Mouse (Mus musculus) left cerebral cortex, postnatal 14 days (tissue): ENCODE data around the gene Abhd6. TPM values are rescaled to one million over a fixed set of nuclear protein-coding genes. Genes with fewer than 3 reads are reported as not detected.
A peak's percentile ranks its signal among the peaks of the same experiment; 100 is the strongest.

Experiments used
- DNase-seq, 2 experiments: peaks; one replicate each; pipeline ENCODE4 v3.0.0; 2021 to 2022; ENCODE audit warnings: low spot score in 2 of 2, mixed read lengths in 1 of 2
- intact Hi-C: fragments of 180-260 bp; cut with DNase I; formaldehyde crosslinking; loops from one replicate; pipeline ENCODE4 v1.15.1; 2025
- total RNA-seq, 2 experiments: library from RNA; stranded (reverse); gene quantifications; 2 replicates each; pipeline ENCODE4 v1.2.3; 2021

Gene Abhd6
- total RNA-seq, 2 experiments from 2014 or later: 64.7 to 70.0 TPM

DNA sequence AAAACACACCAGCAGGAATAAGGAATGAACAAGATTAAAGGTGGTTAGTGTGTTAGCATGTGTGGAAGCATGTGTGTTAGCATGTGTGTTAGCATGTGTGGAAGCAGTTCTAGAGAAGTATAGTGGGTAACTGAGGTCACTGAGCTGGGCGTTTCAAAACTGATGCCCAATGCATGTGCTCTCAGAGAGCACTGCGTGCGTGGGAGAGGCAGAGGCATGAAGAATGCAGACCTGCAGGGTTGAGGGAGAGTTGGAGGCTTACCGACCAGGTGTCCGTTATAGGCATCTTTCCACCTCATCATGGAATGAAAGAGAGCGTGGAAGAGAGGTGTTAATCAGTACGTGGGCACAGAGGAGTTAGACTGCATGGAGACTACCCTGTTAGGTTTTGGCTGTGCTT lies 17.8 kb downstream of the Abhd6 start:
- no peak for DNase-seq
- intact Hi-C loops: no loop called here

DNA sequence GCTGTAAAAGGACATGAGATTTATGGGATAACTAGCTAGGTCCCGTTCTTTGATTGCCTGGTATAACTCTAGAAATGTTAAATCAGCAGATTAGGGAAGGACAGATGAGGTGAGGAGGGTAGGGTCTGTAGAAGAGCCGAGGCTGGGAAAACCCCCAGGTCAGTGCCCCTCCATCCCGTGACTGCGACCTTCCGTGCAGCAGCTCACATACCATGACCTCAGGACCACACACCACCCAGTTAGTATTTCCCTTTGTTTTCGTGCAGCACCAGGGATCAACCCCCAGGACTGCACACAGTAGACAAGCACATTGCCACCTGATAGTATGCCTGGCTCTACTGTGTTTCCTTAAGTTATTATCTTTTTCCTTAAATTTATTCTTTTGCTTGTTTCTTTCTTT lies 21.8 kb downstream of the Abhd6 start:
- intact Hi-C loops: no loop called here
- DNase-seq: no peak

DNA sequence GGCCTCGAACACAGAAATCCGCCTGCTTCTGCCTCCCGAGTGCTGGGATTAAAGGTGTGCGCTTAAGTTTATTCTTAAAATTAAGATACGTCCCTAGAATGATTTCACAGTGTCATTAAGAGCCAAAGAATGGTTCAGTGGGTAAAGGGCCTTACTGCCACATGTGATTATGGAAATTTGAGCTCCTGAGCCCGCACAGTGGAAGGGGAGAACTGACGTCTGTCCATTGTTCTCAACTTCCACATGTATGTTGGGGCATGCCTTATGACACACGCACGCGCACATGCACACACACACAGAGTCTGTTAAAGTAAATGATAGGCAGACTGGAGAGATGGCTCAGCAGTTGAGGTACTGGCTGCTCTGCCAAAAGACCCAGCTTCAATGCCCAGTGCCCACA lies 22.2 kb downstream of the Abhd6 start:
- DNase-seq: no peak
- intact Hi-C loops: no loop called here

DNA sequence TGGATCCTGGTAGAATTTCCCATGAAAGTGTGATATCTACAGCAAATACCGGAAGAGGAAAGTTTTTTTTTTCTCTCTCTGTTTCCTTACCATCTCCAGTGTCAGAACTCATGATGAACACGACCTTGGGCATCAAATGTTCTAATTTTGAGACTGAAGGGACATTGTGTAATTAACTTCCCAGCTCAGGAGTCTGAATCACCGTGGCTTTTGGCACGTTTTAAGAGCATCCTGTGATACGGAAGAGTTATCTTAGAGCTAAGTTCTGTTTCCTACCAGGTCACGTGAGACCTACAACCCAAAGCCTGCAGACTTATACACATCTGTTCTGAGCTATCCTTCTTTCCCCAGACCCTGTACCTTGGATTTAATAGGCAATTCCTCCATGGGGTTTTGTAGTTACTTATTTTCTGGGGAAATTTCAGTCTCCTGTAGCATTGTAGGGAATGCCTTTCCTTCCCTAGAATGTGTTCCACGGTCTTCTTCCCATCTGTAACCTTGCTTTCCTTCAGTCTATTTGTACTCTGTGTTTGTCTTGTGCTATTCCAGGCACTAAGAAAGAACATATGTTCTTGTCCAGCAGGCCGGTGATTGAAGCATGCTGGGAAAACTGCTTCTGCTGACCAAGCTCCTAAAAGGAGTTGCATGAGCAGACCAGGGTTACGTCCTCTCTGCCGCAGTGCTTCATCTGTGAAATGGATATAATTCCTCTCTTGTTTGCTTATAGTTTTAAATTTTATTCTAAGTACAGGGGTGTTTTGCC lies 24.2 kb downstream of the Abhd6 start:
- intact Hi-C loops: no loop called here
- DNase-seq: no peak

DNA sequence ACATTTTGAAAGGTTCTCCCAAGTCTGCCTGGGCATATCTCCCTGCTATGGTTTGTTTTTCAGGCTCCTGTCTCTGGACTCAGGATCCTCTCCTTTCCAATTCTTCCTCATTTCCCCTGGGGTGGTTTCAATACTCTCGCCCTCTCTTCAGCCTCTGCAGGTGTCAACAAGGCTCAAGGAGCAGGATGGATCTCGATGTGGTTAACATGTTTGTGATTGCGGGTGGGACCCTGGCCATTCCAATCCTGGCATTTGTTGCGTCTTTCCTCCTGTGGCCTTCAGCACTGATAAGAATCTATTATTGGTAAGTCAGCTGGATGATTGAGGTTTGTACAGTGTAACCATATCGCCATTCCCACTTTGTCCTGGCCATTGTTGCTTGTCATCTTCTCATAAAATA lies 25.4 kb downstream of the Abhd6 start:
- no peak for DNase-seq
- intact Hi-C loops: no loop called here

DNA sequence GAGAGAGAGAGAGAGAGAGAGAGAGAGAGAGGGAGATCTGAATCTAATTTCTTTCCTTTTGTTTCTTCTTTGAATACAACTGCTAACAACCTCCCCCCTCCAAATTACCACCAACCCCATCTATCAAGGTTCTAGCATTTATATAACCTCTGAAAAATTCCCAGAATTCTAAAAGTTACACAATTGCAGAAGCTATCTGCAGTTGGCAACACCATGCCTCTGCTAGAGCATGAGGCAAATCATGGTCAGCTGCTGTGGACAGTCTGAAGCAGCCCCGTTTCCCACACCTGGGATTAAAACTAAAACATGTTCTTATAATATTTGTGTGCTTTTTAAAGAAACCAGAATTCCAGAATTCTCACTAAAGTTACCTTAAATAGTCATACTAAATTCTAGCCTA lies 27.1 kb downstream of the Abhd6 start:
- DNase-seq: no peak
- intact Hi-C loops: no loop called here

DNA sequence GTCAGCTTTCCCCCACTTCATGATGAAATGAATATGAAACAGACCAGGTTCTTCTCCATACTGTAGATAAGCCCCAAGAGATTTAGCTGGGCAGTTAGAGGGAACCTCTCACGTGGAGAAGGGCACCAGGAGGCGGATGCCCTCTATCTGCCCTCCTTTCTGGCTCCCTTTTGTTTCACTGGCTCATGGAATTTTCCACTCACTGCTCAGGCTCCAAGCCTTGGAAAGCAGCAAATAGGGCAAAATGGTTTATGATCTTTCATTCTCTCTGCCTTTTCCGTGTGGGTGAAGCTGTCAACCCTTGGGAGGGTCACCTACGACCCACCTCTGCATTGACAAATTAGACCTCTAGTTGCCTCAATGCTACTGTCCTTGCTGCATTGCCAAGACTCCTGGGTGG lies 27.8 kb downstream of the Abhd6 start:
- intact Hi-C loops: no loop called here
- DNase-seq: no peak

DNA sequence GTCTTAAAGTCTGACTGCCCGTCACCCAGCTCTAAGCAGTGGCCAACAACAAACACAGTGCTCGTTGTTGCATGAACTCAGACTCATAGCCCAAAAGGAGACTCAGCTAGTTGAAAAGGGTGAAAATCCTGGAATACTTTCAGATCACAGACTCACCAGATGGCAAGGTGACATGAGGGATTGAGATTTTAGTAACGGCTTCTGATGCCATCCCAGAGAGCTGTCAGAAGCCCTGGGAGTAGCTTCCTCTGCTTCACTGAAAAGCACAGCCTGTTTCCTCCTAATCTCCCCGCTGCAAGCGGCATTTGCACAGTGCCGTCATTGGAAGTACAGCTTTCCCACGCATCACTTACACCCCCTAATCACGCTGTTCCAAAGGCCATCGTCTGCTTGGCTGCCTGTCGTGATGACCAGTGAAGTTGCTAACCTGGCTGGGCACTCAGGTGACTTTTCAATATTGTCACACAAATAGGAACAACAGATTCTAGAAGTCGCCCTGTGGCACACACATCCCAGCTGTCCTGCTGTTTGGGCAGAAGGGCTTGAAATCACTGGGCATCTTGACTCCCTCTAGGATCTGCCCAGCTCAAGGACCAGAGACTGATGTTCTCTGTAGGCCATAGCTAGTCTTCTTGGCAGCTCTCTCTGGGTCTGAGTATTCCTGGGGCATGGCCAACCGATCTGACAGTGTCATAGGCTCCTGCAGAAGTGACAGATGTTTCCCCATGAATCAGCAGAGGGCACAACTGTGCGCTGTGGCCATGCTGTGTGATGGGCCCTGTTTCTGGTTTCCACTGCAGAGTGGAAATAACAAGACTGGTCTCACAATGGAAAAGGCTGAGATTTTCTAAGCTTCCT lies 29.6 kb downstream of the Abhd6 start:
- DNase-seq: peak; percentile 52 to 59
- intact Hi-C loops: loop anchor here (2.0 kb wide), 1 partner anchor 32 kb away; no protein-coding TSS in a partner anchor

DNA sequence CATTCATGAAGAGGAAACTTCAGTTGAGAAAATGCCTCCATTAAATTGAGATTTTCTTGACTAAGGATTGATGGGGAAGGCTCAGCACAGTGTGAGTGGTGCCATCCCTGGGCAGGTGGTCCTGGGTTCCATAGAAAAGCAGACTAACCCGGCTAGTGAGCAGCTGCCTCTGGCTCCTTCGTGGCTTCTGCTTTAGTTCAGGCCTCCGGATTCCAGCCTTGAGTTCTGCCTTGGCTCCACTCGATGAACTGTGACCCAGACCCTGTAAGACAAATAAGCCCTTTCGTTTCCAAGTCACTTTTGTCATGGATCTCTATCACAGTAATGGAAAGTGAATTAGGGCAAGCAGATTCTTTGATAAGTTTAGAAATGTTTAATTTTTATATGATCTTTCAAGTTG lies 31.9 kb downstream of the Abhd6 start:
- intact Hi-C loops: no loop called here
- no peak for DNase-seq

DNA sequence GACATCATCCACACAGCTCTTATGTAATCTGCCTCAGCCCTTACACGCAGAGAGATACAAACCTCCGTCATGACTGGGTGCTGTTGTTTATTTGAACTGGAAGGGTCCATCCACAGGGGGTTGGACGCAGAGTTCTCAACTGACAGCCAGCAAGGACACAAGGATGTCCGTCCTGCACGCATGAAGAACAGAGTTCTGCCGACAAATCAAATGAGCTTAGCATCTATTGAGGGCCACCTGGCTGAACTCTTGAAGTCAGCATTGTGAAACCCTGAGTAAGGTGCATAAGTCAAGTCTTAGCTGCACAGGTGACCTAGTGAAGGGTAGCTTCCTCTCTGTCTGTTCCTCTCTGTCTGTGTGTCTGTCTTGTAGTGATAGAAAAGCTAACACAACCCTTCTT lies 33.2 kb downstream of the Abhd6 start:
- intact Hi-C loops: no loop called here
- DNase-seq: no peak

DNA sequence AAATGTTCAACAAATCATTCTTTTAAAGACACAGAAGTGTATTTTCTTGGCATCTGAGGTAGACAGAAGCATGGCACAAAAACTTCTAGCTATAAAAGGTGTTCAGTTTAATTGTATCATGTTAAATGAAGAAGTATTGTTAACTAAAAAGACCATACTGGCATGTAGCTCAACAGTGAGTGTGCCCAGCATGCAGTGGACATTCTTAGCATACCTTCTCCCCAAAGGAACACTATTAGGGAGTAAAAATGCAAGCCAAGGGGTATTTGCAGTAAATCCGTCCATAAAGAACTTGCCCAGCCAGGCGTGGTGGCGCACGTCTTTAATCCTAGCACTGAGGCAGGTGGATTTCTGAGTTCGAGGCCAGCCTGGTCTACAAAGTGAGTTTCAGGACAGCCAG lies 33.7 kb downstream of the Abhd6 start:
- intact Hi-C loops: no loop called here
- no peak for DNase-seq

DNA sequence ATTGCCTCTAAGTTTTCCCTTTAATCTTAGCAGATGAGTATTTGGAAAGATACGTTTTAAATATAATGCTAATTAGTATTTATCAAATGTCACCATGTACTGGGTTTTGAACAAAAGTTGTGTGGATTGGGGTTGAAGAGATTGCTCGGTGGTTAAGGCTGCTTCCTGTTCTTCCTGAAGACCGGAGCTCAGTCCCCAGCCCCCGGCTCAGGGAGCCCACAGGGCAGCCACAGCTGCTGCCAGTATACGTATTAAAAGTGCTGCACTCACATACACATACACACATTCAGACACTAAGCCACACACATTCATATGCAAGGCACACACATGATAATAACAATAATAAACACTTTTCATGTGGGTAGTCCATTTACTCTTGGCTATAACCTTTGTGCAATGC lies 35.4 kb downstream of the Abhd6 start:
- intact Hi-C loops: no loop called here
- DNase-seq: no peak

DNA sequence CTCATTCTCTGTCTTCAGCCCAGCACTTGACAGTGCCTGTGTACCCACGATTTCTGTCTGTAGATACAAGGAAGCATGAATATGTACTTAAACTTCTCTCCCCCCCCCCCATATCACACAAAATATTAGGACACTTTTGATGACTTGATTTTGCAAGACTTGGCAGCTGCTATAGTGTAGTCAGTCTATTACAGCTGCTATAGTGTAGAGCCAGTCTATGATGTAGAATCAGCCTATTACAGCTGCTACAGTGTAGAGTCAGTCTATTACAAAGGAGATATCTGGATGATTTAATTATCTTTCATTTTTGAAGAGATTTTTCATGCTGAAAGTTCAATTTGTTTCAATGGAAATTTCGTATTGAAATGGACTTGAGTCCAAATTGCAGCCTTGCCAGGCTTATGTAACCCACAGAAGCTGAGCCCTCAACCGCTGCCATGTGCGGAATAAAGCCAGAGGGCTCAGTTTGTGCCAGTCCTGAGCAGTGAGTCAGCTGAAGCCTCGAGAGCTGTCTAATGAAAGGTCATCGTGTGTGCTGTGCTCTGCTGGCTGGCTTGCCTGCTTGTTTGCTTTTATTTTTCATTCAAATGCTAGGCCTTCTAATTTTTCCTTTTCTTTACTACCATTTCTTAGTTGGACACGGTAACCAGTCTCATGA lies 36.2 kb downstream of the Abhd6 start:
- intact Hi-C loops: no loop called here
- DNase-seq: peak; percentile 42 to 59

DNA sequence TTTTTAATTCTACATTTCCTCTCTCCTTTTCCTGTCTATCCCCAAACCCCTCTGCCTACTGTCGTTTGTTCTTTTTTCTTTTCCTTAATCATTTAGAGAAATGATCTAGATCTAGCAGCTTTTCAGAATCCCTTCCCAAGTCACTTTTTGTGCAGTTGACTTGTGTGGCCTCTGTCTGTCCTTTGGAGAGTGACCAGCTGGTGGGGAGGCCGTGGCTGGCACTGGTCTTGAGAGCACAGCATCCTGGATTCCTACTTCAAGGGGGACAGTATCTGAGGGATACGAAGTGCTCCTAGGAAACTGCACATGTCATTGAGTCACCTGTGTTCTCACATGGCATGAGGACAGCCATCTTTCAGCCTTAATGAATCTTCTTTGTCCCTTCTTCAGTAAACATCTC lies 37.5 kb downstream of the Abhd6 start:
- DNase-seq: no peak
- intact Hi-C loops: loop anchor here (2.0 kb wide), 1 partner anchor 35 kb away; no protein-coding TSS in a partner anchor

DNA sequence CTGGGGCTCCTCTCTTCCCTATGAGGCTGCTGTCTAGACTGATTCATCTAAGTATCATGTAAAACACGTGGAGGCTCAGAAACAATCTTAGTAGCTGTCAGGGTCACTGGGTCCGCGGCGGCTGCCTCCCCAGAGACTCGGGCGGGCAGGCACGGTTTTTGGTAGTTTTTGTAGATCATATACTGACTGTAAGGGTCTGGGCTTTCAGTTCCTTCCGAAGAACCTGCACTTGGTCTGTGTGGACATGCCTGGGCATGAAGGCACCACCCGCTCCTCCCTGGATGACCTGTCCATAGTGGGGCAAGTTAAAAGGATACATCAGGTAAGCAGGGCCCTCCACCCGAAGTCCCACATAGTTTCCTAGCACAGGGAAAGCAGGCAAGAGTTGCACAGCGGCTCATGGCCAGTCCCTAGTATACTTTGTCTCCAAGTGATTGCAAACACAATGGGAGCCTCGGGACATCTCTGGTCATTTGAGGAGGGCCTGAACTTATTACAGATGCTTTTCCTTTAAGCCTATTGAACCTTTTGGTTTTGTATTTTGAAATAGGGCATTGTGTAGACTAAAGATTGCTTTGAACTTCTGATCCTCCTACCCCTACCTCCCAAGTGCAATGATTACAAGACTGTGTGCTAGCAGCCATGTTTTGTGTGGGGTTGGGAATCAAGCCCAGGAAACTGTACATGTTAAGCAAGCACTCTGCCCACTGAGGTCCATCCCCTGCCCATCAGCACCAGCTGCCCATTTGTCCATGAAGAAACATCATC lies 38.4 kb downstream of the Abhd6 start:
- intact Hi-C loops: loop anchor here (2.0 kb wide), 1 partner anchor 36 kb away; no protein-coding TSS in a partner anchor
- DNase-seq: no peak

DNA sequence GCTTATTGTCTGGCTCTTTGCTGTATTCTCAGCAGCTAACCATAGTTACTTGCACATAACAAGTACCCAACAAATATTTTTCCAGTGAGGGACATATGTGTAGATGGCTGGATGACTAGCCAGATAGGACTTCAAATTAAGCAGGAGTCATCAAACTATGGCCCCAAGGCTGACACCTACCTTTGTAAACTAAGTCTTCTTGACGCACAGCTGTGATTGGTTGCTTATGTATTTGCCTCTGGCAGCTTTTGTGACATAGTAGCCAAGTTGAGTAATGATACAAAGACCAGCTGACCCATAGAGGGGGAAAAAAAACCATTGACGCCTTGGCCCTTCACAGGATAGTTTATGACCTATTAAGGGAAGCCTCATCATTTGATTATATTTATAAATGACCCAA lies 39.4 kb downstream of the Abhd6 start:
- intact Hi-C loops: no loop called here
- DNase-seq: no peak

DNA sequence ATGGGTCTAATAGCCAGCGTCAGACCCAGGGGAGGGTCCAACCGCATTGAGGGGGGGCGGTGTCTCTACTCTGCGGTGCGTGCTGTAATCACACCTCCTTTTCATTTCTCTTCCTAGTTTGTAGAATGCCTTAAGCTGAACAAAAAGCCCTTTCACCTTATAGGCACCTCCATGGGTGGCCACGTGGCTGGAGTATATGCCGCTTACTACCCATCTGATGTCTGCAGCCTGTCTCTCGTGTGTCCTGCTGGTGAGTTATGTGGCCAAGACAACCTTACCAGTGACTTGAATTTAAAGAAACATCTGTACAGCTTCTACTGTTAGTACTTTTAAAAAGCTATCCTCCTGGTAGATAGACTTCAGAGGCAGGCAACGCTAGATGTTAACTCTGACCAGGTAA lies 39.9 kb downstream of the Abhd6 start:
- intact Hi-C loops: no loop called here
- DNase-seq: no peak

DNA sequence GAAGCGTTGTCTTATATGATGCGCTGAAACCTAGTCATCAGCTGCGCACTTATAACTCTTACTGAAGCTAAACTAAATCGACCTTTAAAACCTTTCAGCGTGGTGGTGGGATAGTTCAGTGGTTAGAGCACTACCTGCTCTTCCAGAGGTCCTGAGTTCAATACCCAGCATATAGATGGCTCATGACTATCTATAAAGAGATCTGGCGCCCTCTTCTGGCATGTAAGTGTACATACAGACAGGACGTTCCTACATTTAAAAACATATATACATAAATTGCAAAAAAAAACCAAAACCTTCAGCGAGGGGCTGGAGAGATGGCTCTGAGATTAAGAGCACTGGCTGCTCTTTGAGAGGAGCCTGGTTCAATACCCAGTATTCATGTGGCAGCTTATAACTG lies 41.6 kb downstream of the Abhd6 start:
- intact Hi-C loops: loop anchor here (2.0 kb wide), 1 partner anchor 80 kb away; no protein-coding TSS in a partner anchor
- DNase-seq: peak; percentile 65 to 72

DNA sequence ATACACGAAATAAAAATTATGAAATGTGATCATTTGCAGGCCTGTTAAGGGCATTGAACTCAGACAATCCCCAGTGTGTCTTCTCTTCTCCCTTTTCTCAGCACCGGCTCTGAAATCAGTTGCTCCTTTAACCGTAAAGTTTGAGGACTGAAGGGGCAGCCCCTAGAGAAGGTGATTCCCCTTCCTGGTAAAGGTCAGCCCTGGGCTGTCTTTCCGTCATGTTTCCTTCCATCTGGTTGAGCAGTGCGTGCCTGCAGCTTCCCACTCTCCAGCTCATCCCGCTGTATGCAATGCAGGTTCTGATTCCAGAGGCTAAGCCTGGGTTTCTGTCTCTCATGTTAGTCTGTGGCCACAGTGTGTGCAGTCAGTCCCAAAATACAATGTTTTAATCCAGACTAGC lies 42.1 kb downstream of the Abhd6 start:
- intact Hi-C loops: loop anchor here (2.0 kb wide), 1 partner anchor 80 kb away; no protein-coding TSS in a partner anchor
- DNase-seq: no peak
